Mouse (Mus musculus): ENCODE data around the gene Aprt. TPM values are rescaled to one million over a fixed set of nuclear protein-coding genes. Genes with fewer than 3 reads are reported as not detected.

The Aprt gene
- total RNA-seq, 2 experiments from 2014 or later = 74.0 to 82.4 TPM

GRCm38 (mm10) chr8:122538310-122539076 is 38.2 kb downstream of the Aprt start:
- DNase-seq (ENCODE audit: low spot score in 2 of 2) = no peak

GRCm38 (mm10) chr8:122537812-122538211 is 38.9 kb downstream of the Aprt start:
- DNase-seq (ENCODE audit: low spot score in 2 of 2) = no peak

GRCm38 (mm10) chr8:122537033-122537432 is 39.7 kb downstream of the Aprt start:
- DNase-seq (ENCODE audit: low spot score in 2 of 2) = no peak

GRCm38 (mm10) chr8:122531312-122531711 is 45.4 kb downstream of the Aprt start:
- DNase-seq (ENCODE audit: low spot score in 2 of 2) = no peak

GRCm38 (mm10) chr8:122529159-122529558 is 47.5 kb downstream of the Aprt start:
- no peak for DNase-seq (ENCODE audit: low spot score in 2 of 2)

- no peak for DNase-seq (ENCODE audit: low spot score in 2 of 2)
Observed at GRCm38 (mm10) chr8:122527937-122528336, 48.8 kb downstream of the Aprt start.

- no peak for DNase-seq (ENCODE audit: low spot score in 2 of 2)
Observed at GRCm38 (mm10) chr8:122526526-122527170, 50.1 kb downstream of the Aprt start.

- no peak for DNase-seq (ENCODE audit: low spot score in 2 of 2)
Observed at GRCm38 (mm10) chr8:122526084-122526483, 50.6 kb downstream of the Aprt start.

- no peak for DNase-seq (ENCODE audit: low spot score in 2 of 2)
Observed at GRCm38 (mm10) chr8:122525004-122525403, 51.7 kb downstream of the Aprt start.

Small RNAs within 50 kb of the gene (microRNA-seq; reads per million reads assigned to microRNA genes)
- gene Mir6396 = 0 reads per million in 2 experiments

Other genes with a start within 250 kb of the Aprt start
- gene Trhr2, start 216.2 kb downstream of the Aprt start, total RNA-seq (2021) = under 1 TPM; 0.76 to 0.81 TPM
- gene Zc3h18, start 200.3 kb downstream of the Aprt start, total RNA-seq (2021) = 10 to 100 TPM; 35.4 to 39.2 TPM
- gene Il17c, start 154.9 kb downstream of the Aprt start, total RNA-seq (2021) = not detected
- 10 to 100 TPM in 1 of 2 experiments, 1 to 10 TPM in 1; 8.9 to 14.5 TPM for gene Cyba, start 144.0 kb downstream of the Aprt start, total RNA-seq (2021)
- 10 to 100 TPM; 38.8 to 45.5 TPM for gene Mvd, start 133.5 kb downstream of the Aprt start, total RNA-seq (2021)
- not detected for gene Snai3, start 116.2 kb downstream of the Aprt start, total RNA-seq (2021)
- 10 to 100 TPM; 20.0 to 23.3 TPM for gene Rnf166, start 100.8 kb downstream of the Aprt start, total RNA-seq (2021)
- gene Ctu2, start 100.8 kb downstream of the Aprt start, total RNA-seq (2021) = 10 to 100 TPM; 27.6 to 28.9 TPM
- gene Piezo1, start 25.6 kb downstream of the Aprt start, total RNA-seq (2021) = 1 to 10 TPM; 5.1 to 6.5 TPM
- 1 to 10 TPM; 2.0 to 2.9 TPM for gene Cdt1, start 8.9 kb downstream of the Aprt start, total RNA-seq (2021)
- 10 to 100 TPM; 10.9 to 11.0 TPM for gene Galns, start 34.6 kb upstream of the Aprt start, total RNA-seq (2021)
- 10 to 100 TPM; 75.0 to 78.4 TPM for gene Trappc2l, start 34.7 kb upstream of the Aprt start, total RNA-seq (2021)
- gene Pabpn1l, start 45.8 kb upstream of the Aprt start, total RNA-seq (2021) = not detected
- 10 to 100 TPM; 25.1 to 28.7 TPM for gene Cbfa2t3, start 122.2 kb upstream of the Aprt start, total RNA-seq (2021)
- gene Acsf3, start 198.6 kb upstream of the Aprt start, total RNA-seq (2021) = 10 to 100 TPM; 16.7 to 16.8 TPM

Measured in layer of hippocampus, postnatal 14 days (tissue).